Mouse (Mus musculus) T-helper 1 cell (primary cell): ENCODE measurements around the gene Smtnl2.

Experiments used
- in situ Hi-C: fragments of 300-600 bp; cut with MboI, MseI; formaldehyde crosslinking; loops from one replicate; pipeline ENCODE4 v1.15.1; 2025; ENCODE audit warnings: high pct_unique_total_duplicates

The Smtnl2 gene

GRCm38 (mm10) chr11:72405532-72405931 is 6.0 kb downstream of the Smtnl2 start:
- in situ Hi-C loops: loop anchor here (10.0 to 25.0 kb wide), 2 partner anchors 1049 to 1307 kb away; partner anchors contain the start of gene Olfr380

- in situ Hi-C loops: loop anchor here (10.0 to 25.0 kb wide), 2 partner anchors 1052 to 1309 kb away; partner anchors contain the start of gene Olfr380
These were observed 8.5 kb downstream of the Smtnl2 start for GRCm38 (mm10) chr11:72402969-72403368.

- in situ Hi-C loops: loop anchor here (10.0 to 25.0 kb wide), 2 partner anchors 1053 to 1310 kb away; partner anchors contain the start of gene Olfr380
These were observed 9.5 kb downstream of the Smtnl2 start for GRCm38 (mm10) chr11:72402017-72402416.

GRCm38 (mm10) chr11:72401068-72401467 is 10.4 kb downstream of the Smtnl2 start:
- in situ Hi-C loops: loop anchor here (10.0 to 25.0 kb wide), 2 partner anchors 1054 to 1311 kb away; partner anchors contain the start of gene Olfr380

- in situ Hi-C loops: no loop called here
These were observed 13.5 kb downstream of the Smtnl2 start for GRCm38 (mm10) chr11:72397811-72398525.

- in situ Hi-C loops: no loop called here
These were observed 14.4 kb downstream of the Smtnl2 start for GRCm38 (mm10) chr11:72397072-72397471.

GRCm38 (mm10) chr11:72396621-72397020 is 14.9 kb downstream of the Smtnl2 start:
- in situ Hi-C loops: no loop called here

GRCm38 (mm10) chr11:72395652-72396051 is 15.9 kb downstream of the Smtnl2 start:
- in situ Hi-C loops: no loop called here

GRCm38 (mm10) chr11:72394694-72395093 is 16.8 kb downstream of the Smtnl2 start:
- in situ Hi-C loops: no loop called here

- in situ Hi-C loops: no loop called here
These were observed 17.8 kb downstream of the Smtnl2 start for GRCm38 (mm10) chr11:72393669-72394068.

GRCm38 (mm10) chr11:72393243-72393642 is 18.3 kb downstream of the Smtnl2 start:
- in situ Hi-C loops: no loop called here

- in situ Hi-C loops: no loop called here
These were observed 20.3 kb downstream of the Smtnl2 start for GRCm38 (mm10) chr11:72391181-72391580.

GRCm38 (mm10) chr11:72389407-72390142 is 21.9 kb downstream of the Smtnl2 start:
- in situ Hi-C loops: no loop called here

GRCm38 (mm10) chr11:72388113-72388529 is 23.4 kb downstream of the Smtnl2 start:
- in situ Hi-C loops: no loop called here

GRCm38 (mm10) chr11:72379351-72379750 is 32.2 kb downstream of the Smtnl2 start:
- in situ Hi-C loops: no loop called here

GRCm38 (mm10) chr11:72378222-72378621 is 33.3 kb downstream of the Smtnl2 start:
- in situ Hi-C loops: no loop called here

- in situ Hi-C loops: no loop called here
These were observed 35.0 kb downstream of the Smtnl2 start for GRCm38 (mm10) chr11:72376562-72376961.

- in situ Hi-C loops: no loop called here
These were observed 41.4 kb downstream of the Smtnl2 start for GRCm38 (mm10) chr11:72369904-72370672.

GRCm38 (mm10) chr11:72367934-72368674 is 43.4 kb downstream of the Smtnl2 start:
- in situ Hi-C loops: no loop called here

GRCm38 (mm10) chr11:72366126-72366525 is 45.4 kb downstream of the Smtnl2 start:
- in situ Hi-C loops: no loop called here

- in situ Hi-C loops: no loop called here
These were observed 47.0 kb downstream of the Smtnl2 start for GRCm38 (mm10) chr11:72364526-72364925.
